Mouse (Mus musculus) heart, embryonic 15.5 days (tissue): ENCODE measurements at regions not wholly inside any gene's neighbourhood (a gene's known extent, or its start where the extent isn't known, plus 50 kb on each side); places are given as distances from the start of the nearest gene placed in this dataset.

Experiments
- ATAC-seq: fragments of 200-750 bp; cut with Nextera tagmentation; replicated peaks from 2 replicates; pipeline ENCODE4 v1.8.0; 2017; ENCODE audit warnings: low read depth, moderate TSS enrichment; ENCODE audit not compliant: insufficient number of reproducible peaks, insufficient read depth, low FRiP score
- H3K27ac ChIP-seq: fragments of 300-500 bp; sonication (generic); 2 replicates; pipeline ENCODE4 v1.5.1; 2015; ENCODE audit warnings: mild to moderate bottlenecking, inconsistent platforms
- H3K27me3 ChIP-seq: fragments of 300-500 bp; sonication (generic); 2 replicates; pipeline ENCODE4 v1.6.1; 2015; ENCODE audit warnings: inconsistent platforms
- H3K36me3 ChIP-seq: fragments of 300-500 bp; sonication (generic); 2 replicates; pipeline ENCODE4 v1.6.1; 2015; ENCODE audit warnings: mild to moderate bottlenecking, inconsistent platforms
- H3K4me1 ChIP-seq: fragments of 300-500 bp; sonication (generic); replicated peaks from 2 replicates; pipeline ENCODE4 v1.6.1; 2015; ENCODE audit warnings: inconsistent platforms
- H3K4me2 ChIP-seq: fragments of 300-500 bp; sonication (generic); 2 replicates; pipeline ENCODE4 v1.6.1; 2015; ENCODE audit warnings: inconsistent platforms, mild to moderate bottlenecking, moderate library complexity
- H3K4me3 ChIP-seq: fragments of 300-500 bp; sonication (generic); 2 replicates; pipeline ENCODE4 v1.5.1; 2015; ENCODE audit warnings: mild to moderate bottlenecking, inconsistent platforms
- H3K9ac ChIP-seq: fragments of 300-500 bp; sonication (generic); 2 replicates; pipeline ENCODE4 v1.6.1; 2015; ENCODE audit warnings: mild to moderate bottlenecking, inconsistent platforms
- H3K9me3 ChIP-seq: fragments of 300-500 bp; sonication (generic); replicated peaks from 2 replicates; pipeline ENCODE4 v1.6.1; 2016; ENCODE audit warnings: inconsistent platforms
- WGBS: fragments of 180-500 bp; shearing (Covaris S2); methylation state at CpG from one replicate; pipeline ENCODE4 v1.1.7; 2015; ENCODE audit warnings: mixed read lengths; 5-methylcytosine and 5-hydroxymethylcytosine counted together

GRCm38 (mm10) chr5:45295134-45295533 lies 154.9 kb downstream of the Qdpr start:
- Histone ChIP-seq H3K36me3 (no peaks in the 10 kb centered on the region), H3K27ac (no peak overlapping the region), H3K4me3 (no peak overlapping the region), H3K9me3 (no peaks in the 10 kb centered on the region), H3K4me2 (no peak overlapping the region), H3K4me1 (0 out of 2 replicates have a peak, but pooled peaks cover 3% of the 10 kb centered on the region), H3K9ac (no peak overlapping the region), H3K27me3 (no peaks in the 10 kb centered on the region)
- ATAC-seq: no peak
- 45% methylated on average over 4 of the region's 4 CpGs for WGBS

- peak overlapping the region; percentile 53; the same call in 1 of the 2 replicates for H3K27ac ChIP-seq
- H3K9me3 ChIP-seq: no peaks in the 10 kb centered on the region
- no peak overlapping the region for H3K9ac ChIP-seq
- WGBS: 66% methylated on average over 9 of the region's 9 CpGs
- no peaks in the 10 kb centered on the region for H3K36me3 ChIP-seq
- no peak overlapping the region for H3K4me3 ChIP-seq
- no peak for ATAC-seq
- no peaks in the 10 kb centered on the region for H3K27me3 ChIP-seq
- no peak overlapping the region for H3K4me2 ChIP-seq
- H3K4me1 ChIP-seq: 0 out of 2 replicates have a peak, but pooled peaks cover 3% of the 10 kb centered on the region
Measured at GRCm38 (mm10) chr5:45292833-45293546, 157.0 kb downstream of the Qdpr start.

GRCm38 (mm10) chr5:45292383-45292782 lies 157.7 kb downstream of the Qdpr start:
- H3K4me1 ChIP-seq: 0 out of 2 replicates have a peak, but pooled peaks cover 3% of the 10 kb centered on the region
- H3K9ac ChIP-seq: no peak overlapping the region
- no peaks in the 10 kb centered on the region for H3K9me3 ChIP-seq
- no peaks in the 10 kb centered on the region for H3K36me3 ChIP-seq
- H3K4me2 ChIP-seq: no peak overlapping the region
- H3K27ac ChIP-seq: peak overlapping the region; percentile 53; the same call in 1 of the 2 replicates
- 56% methylated on average over 1 of the region's 1 CpGs for WGBS
- peak; percentile 80 for ATAC-seq
- H3K4me3 ChIP-seq: no peak overlapping the region
- no peaks in the 10 kb centered on the region for H3K27me3 ChIP-seq

GRCm38 (mm10) chr5:45291752-45292151 lies 158.3 kb downstream of the Qdpr start:
- ATAC-seq: no peak
- WGBS: 91% methylated on average over 1 of the region's 1 CpGs
- no peak overlapping the region for H3K4me2 ChIP-seq
- no peak overlapping the region for H3K27ac ChIP-seq
- H3K36me3 ChIP-seq: no peaks in the 10 kb centered on the region
- H3K9ac ChIP-seq: no peak overlapping the region
- 0 out of 2 replicates have a peak, but pooled peaks cover 3% of the 10 kb centered on the region for H3K4me1 ChIP-seq
- no peaks in the 10 kb centered on the region for H3K27me3 ChIP-seq
- no peaks in the 10 kb centered on the region for H3K9me3 ChIP-seq
- no peak overlapping the region for H3K4me3 ChIP-seq

GRCm38 (mm10) chr5:45291276-45291675 lies 158.8 kb downstream of the Qdpr start:
- Histone ChIP-seq H3K9ac (no peak overlapping the region), H3K4me2 (no peak overlapping the region), H3K36me3 (no peaks in the 10 kb centered on the region), H3K4me1 (0 out of 2 replicates have a peak, but pooled peaks cover 3% of the 10 kb centered on the region), H3K4me3 (no peak overlapping the region), H3K9me3 (no peaks in the 10 kb centered on the region), H3K27ac (no peak overlapping the region), H3K27me3 (no peaks in the 10 kb centered on the region)
- WGBS: 75% methylated on average over 3 of the region's 3 CpGs
- no peak for ATAC-seq

- no peak overlapping the region for H3K4me2 ChIP-seq
- H3K9ac ChIP-seq: no peak overlapping the region
- H3K36me3 ChIP-seq: no peaks in the 10 kb centered on the region
- no peak overlapping the region for H3K4me3 ChIP-seq
- 77% methylated on average over 8 of the region's 8 CpGs for WGBS
- H3K4me1 ChIP-seq: no peaks in the 10 kb centered on the region
- H3K9me3 ChIP-seq: no peaks in the 10 kb centered on the region
- no peaks in the 10 kb centered on the region for H3K27me3 ChIP-seq
- H3K27ac ChIP-seq: no peak overlapping the region
- ATAC-seq: no peak
Measured at GRCm38 (mm10) chr5:45286454-45286853, 163.6 kb downstream of the Qdpr start.

GRCm38 (mm10) chr5:45284680-45285079 lies 165.4 kb downstream of the Qdpr start:
- no peak overlapping the region for H3K9ac ChIP-seq
- H3K4me3 ChIP-seq: no peak overlapping the region
- no peak overlapping the region for H3K4me2 ChIP-seq
- peak overlapping the region; percentile 49; the same call in 1 of the 2 replicates for H3K27ac ChIP-seq
- no peaks in the 10 kb centered on the region for H3K4me1 ChIP-seq
- no peaks in the 10 kb centered on the region for H3K27me3 ChIP-seq
- H3K36me3 ChIP-seq: no peaks in the 10 kb centered on the region
- no peaks in the 10 kb centered on the region for H3K9me3 ChIP-seq
- no peak for ATAC-seq

GRCm38 (mm10) chr5:45283908-45284415 lies 166.1 kb downstream of the Qdpr start:
- no peak for ATAC-seq
- 46% methylated on average over 2 of the region's 2 CpGs for WGBS
- no peaks in the 10 kb centered on the region for H3K9me3 ChIP-seq

GRCm38 (mm10) chr5:45282207-45282930 lies 167.7 kb downstream of the Qdpr start:
- ATAC-seq: no peak
- H3K9ac ChIP-seq: no peak overlapping the region
- H3K36me3 ChIP-seq: no peaks in the 10 kb centered on the region
- 47% methylated on average over 9 of the region's 9 CpGs for WGBS
- H3K4me1 ChIP-seq: 0 out of 2 replicates have a peak, but pooled peaks cover 3% of the 10 kb centered on the region
- H3K9me3 ChIP-seq: no peaks in the 10 kb centered on the region
- H3K27ac ChIP-seq: no peak overlapping the region
- no peaks in the 10 kb centered on the region for H3K27me3 ChIP-seq
- no peak overlapping the region for H3K4me3 ChIP-seq
- H3K4me2 ChIP-seq: no peak overlapping the region

More at GRCm38 (mm10) chr5:45283908-45284415, 166.1 kb downstream of the Qdpr start:
- Histone ChIP-seq H3K4me1 (no peaks in the 10 kb centered on the region), H3K27ac (0 out of 2 replicates have a peak overlapping the region, but pooled peaks have one; percentile 46), H3K4me2 (no peak overlapping the region), H3K9ac (no peak overlapping the region), H3K4me3 (no peak overlapping the region), H3K27me3 (no peaks in the 10 kb centered on the region), H3K36me3 (no peaks in the 10 kb centered on the region)

- 0 out of 2 replicates have a peak, but pooled peaks cover 3% of the 10 kb centered on the region for H3K4me1 ChIP-seq
- H3K9me3 ChIP-seq: no peaks in the 10 kb centered on the region
- H3K27ac ChIP-seq: no peak overlapping the region
- no peaks in the 10 kb centered on the region for H3K36me3 ChIP-seq
- H3K27me3 ChIP-seq: no peaks in the 10 kb centered on the region
- H3K4me2 ChIP-seq: peak overlapping the region; percentile 60
- ATAC-seq: 0 out of 2 replicates have a peak, but pooled peaks have one; percentile 18
- H3K4me3 ChIP-seq: peak overlapping the region; percentile 34
- 2% methylated on average over 9 of the region's 9 CpGs for WGBS
- H3K9ac ChIP-seq: peak overlapping the region; percentile 44; the same call in 1 of the 2 replicates
Measured at GRCm38 (mm10) chr5:45278571-45278970, 171.5 kb downstream of the Qdpr start.

GRCm38 (mm10) chr5:45278005-45278432 lies 172.0 kb downstream of the Qdpr start:
- 0 out of 2 replicates have a peak, but pooled peaks cover 3% of the 10 kb centered on the region for H3K4me1 ChIP-seq
- WGBS: under 1% methylated on average over 10 of the region's 10 CpGs
- no peaks in the 10 kb centered on the region for H3K27me3 ChIP-seq
- H3K4me2 ChIP-seq: peak overlapping the region; percentile 60
- H3K27ac ChIP-seq: no peak overlapping the region; the same call in 1 of the 2 replicates
- no peaks in the 10 kb centered on the region for H3K36me3 ChIP-seq
- no peaks in the 10 kb centered on the region for H3K9me3 ChIP-seq
- ATAC-seq: no peak
- peak overlapping the region; percentile 34 for H3K4me3 ChIP-seq
- peak overlapping the region; percentile 44 for H3K9ac ChIP-seq
